Mouse (Mus musculus): Measurements from ENCODE around the gene Kdsr. TPM values are rescaled to one million over a fixed set of nuclear protein-coding genes. Genes with fewer than 3 reads are reported as not detected.
A peak's percentile ranks its signal among the peaks of the same experiment; 100 is the strongest.

Kdsr gene
- polyA plus RNA-seq, 1 experiment from 2014 or later = 3.6 TPM

GRCm38 (mm10) chr1:106707036-106707880 is 52.3 kb downstream of the Kdsr start:
- H3K4me1 ChIP-seq (ENCODE audit: control insufficient read depth, low read depth, low read length) = no peaks in the 10 kb centered on the region
- H3K27me3 ChIP-seq (ENCODE audit: control insufficient read depth, insufficient read depth, low read depth, low read length) = peaks cover 9% of the 10 kb centered on the region
- H3K9ac ChIP-seq (ENCODE audit: low read depth, low read length) = no peak overlapping the region
- 53% methylated on average over 6 of the region's 6 CpGs for WGBS (ENCODE audit: insufficient replicate concordance)
- no peaks in the 10 kb centered on the region for H3K36me3 ChIP-seq (ENCODE audit: control insufficient read depth, insufficient read depth)
- H3K4me2 ChIP-seq (ENCODE audit: low read depth, low read length) = no peak overlapping the region
- no peak for ATAC-seq (ENCODE audit: low read depth)
- no peaks in the 10 kb centered on the region for H3K9me3 ChIP-seq (replicated peaks; ENCODE audit: control insufficient read depth, low read length)
- no peak overlapping the region for H3K4me3 ChIP-seq (ENCODE audit: low read depth, low read length)
- H3K27ac ChIP-seq (ENCODE audit: low read length) = no peak overlapping the region

GRCm38 (mm10) chr1:106703183-106703582 is 56.3 kb downstream of the Kdsr start:
- no peaks in the 10 kb centered on the region for H3K27me3 ChIP-seq (ENCODE audit: control insufficient read depth, insufficient read depth, low read depth, low read length)
- H3K4me3 ChIP-seq (ENCODE audit: low read depth, low read length) = no peak overlapping the region
- H3K36me3 ChIP-seq (ENCODE audit: control insufficient read depth, insufficient read depth) = no peaks in the 10 kb centered on the region
- no peaks in the 10 kb centered on the region for H3K4me1 ChIP-seq (ENCODE audit: control insufficient read depth, low read depth, low read length)
- no peak overlapping the region for H3K4me2 ChIP-seq (ENCODE audit: low read depth, low read length)
- H3K9ac ChIP-seq (ENCODE audit: low read depth, low read length) = no peak overlapping the region
- H3K27ac ChIP-seq (ENCODE audit: low read length) = no peak overlapping the region
- H3K9me3 ChIP-seq (replicated peaks; ENCODE audit: control insufficient read depth, low read length) = no peaks in the 10 kb centered on the region
- ATAC-seq (ENCODE audit: low read depth) = no peak
- 29% methylated on average over 3 of the region's 3 CpGs for WGBS (ENCODE audit: insufficient replicate concordance)

- H3K27me3 ChIP-seq (ENCODE audit: control insufficient read depth, insufficient read depth, low read depth, low read length) = no peaks in the 10 kb centered on the region
- no peak overlapping the region for H3K27ac ChIP-seq (ENCODE audit: low read length)
- 53% methylated on average over 4 of the region's 4 CpGs for WGBS (ENCODE audit: insufficient replicate concordance)
- H3K4me2 ChIP-seq (ENCODE audit: low read depth, low read length) = no peak overlapping the region
- no peak for ATAC-seq (ENCODE audit: low read depth)
- H3K4me1 ChIP-seq (ENCODE audit: control insufficient read depth, low read depth, low read length) = no peaks in the 10 kb centered on the region
- H3K9ac ChIP-seq (ENCODE audit: low read depth, low read length) = no peak overlapping the region
- H3K9me3 ChIP-seq (replicated peaks; ENCODE audit: control insufficient read depth, low read length) = no peaks in the 10 kb centered on the region
- H3K36me3 ChIP-seq (ENCODE audit: control insufficient read depth, insufficient read depth) = no peaks in the 10 kb centered on the region
- no peak overlapping the region for H3K4me3 ChIP-seq (ENCODE audit: low read depth, low read length)
Measured at GRCm38 (mm10) chr1:106702471-106703175, 56.9 kb downstream of the Kdsr start.

DNA sequence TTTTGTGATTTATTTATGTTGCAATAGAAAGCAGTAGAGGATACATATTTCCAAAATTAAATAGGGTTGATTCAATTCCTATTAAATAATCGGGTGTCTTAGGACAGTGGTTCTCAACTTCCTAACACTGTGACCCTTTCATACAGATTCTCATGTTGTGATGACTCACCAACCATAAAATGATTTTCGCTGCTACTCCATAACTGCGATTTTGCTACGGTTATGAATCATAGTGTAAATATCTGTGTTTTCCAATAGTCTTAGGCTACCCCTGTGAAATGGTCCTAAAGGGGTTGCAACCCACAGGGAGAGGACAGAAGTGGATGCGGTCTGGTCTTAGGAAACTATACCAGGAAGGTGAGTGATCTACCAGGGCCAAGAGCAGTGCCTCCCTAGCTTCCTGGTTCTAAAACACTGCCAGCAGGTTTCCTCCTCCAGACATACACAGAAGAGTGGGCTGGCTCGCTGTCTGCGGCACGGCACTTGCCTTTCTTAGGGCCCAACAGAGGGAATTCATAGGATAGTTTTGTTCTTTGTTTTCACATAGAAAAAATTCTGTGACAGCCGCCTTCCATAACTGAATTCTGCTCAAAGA is 58.9 kb downstream of the Kdsr start:
- H3K9me3 ChIP-seq (replicated peaks; ENCODE audit: control insufficient read depth, low read length) = no peaks in the 10 kb centered on the region
- H3K4me3 ChIP-seq (ENCODE audit: low read depth, low read length) = no peak overlapping the region
- WGBS (ENCODE audit: insufficient replicate concordance) = 77% methylated on average over 9 of the region's 9 CpGs
- no peaks in the 10 kb centered on the region for H3K27me3 ChIP-seq (ENCODE audit: control insufficient read depth, insufficient read depth, low read depth, low read length)
- H3K9ac ChIP-seq (ENCODE audit: low read depth, low read length) = no peak overlapping the region
- no peaks in the 10 kb centered on the region for H3K4me1 ChIP-seq (ENCODE audit: control insufficient read depth, low read depth, low read length)
- no peaks in the 10 kb centered on the region for H3K36me3 ChIP-seq (ENCODE audit: control insufficient read depth, insufficient read depth)
- H3K27ac ChIP-seq (ENCODE audit: low read length) = no peak overlapping the region
- H3K4me2 ChIP-seq (ENCODE audit: low read depth, low read length) = no peak overlapping the region
- ATAC-seq (ENCODE audit: low read depth) = no peak

DNA sequence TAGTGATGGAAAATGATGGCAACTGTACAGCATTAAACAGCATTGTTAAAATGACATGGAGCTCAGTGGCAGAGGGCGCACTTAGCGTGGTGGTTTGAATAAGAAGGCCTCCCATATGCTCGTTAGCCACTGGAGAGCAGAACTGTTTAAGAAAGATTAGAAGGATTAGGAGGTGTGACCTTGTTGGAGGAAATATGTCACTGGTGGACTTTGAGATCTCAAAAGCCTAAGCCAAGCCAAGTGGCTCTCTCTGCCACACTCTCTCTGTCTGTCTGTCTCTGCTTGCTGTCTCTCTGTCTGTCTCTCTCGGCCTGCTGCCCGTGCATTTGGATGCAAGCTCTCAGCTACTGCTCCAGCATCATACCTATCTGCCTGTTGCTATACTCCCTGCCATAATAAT is 63.1 kb downstream of the Kdsr start:
- Histone ChIP-seq H3K9ac (ENCODE audit: low read depth, low read length) (no peak overlapping the region), H3K27me3 (ENCODE audit: control insufficient read depth, insufficient read depth, low read depth, low read length) (no peaks in the 10 kb centered on the region), H3K36me3 (ENCODE audit: control insufficient read depth, insufficient read depth) (no peaks in the 10 kb centered on the region), H3K4me2 (ENCODE audit: low read depth, low read length) (no peak overlapping the region), H3K4me3 (ENCODE audit: low read depth, low read length) (no peak overlapping the region), H3K27ac (ENCODE audit: low read length) (no peak overlapping the region), H3K9me3 (replicated peaks; ENCODE audit: control insufficient read depth, low read length) (no peaks in the 10 kb centered on the region), H3K4me1 (ENCODE audit: control insufficient read depth, low read depth, low read length) (no peaks in the 10 kb centered on the region)
- 68% methylated on average over 5 of the region's 5 CpGs for WGBS (ENCODE audit: insufficient replicate concordance)
- no peak for ATAC-seq (ENCODE audit: low read depth)

DNA sequence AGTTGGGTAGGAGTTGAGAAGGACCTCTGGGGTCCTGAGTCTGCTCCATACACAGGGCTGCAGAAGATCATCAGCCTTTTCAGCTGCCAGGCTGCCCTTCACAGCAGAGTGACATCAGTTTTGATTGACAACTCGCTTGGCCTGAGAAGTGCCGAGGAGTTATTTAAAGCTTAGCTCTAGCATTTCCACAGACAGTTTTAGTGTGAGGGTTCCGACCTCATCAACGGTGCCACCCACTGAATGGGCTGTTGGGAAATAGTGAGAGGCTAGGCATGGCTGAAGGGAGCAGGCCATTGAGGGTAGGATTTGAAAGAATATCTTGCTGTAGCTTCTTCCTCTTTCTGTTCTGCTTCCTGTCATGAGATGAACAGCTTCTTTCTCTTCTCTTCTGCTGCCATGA is 63.9 kb downstream of the Kdsr start:
- Histone ChIP-seq H3K4me3 (ENCODE audit: low read depth, low read length) (no peak overlapping the region), H3K27ac (ENCODE audit: low read length) (no peak overlapping the region), H3K9me3 (replicated peaks; ENCODE audit: control insufficient read depth, low read length) (no peaks in the 10 kb centered on the region), H3K36me3 (ENCODE audit: control insufficient read depth, insufficient read depth) (no peaks in the 10 kb centered on the region), H3K9ac (ENCODE audit: low read depth, low read length) (no peak overlapping the region), H3K27me3 (ENCODE audit: control insufficient read depth, insufficient read depth, low read depth, low read length) (no peaks in the 10 kb centered on the region), H3K4me1 (ENCODE audit: control insufficient read depth, low read depth, low read length) (no peaks in the 10 kb centered on the region), H3K4me2 (ENCODE audit: low read depth, low read length) (no peak overlapping the region)
- 47% methylated on average over 4 of the region's 4 CpGs for WGBS (ENCODE audit: insufficient replicate concordance)
- no peak for ATAC-seq (ENCODE audit: low read depth)

DNA sequence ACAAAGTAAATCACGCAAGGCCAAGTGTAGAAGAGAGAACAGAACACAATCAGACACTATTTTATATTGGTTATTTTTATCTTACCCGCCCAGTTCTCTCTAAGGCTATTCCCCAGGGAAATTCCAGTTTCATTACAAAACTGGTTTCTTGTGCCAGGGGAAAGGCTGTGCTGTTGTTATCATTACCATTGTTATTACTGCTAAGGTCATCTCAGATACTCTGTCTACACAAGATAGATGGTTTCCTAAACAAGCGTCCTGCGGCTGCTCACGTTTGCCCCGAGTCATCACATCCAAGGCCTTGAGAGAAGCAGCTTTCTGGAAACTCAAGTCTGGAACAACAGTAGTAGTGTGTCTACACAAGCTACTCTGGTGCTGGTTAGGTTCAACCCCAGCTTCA is 65.2 kb downstream of the Kdsr start:
- Histone ChIP-seq H3K27ac (ENCODE audit: low read length) (no peak overlapping the region), H3K4me2 (ENCODE audit: low read depth, low read length) (no peak overlapping the region), H3K4me1 (ENCODE audit: control insufficient read depth, low read depth, low read length) (no peaks in the 10 kb centered on the region), H3K4me3 (ENCODE audit: low read depth, low read length) (no peak overlapping the region), H3K36me3 (ENCODE audit: control insufficient read depth, insufficient read depth) (no peaks in the 10 kb centered on the region), H3K9ac (ENCODE audit: low read depth, low read length) (no peak overlapping the region), H3K9me3 (replicated peaks; ENCODE audit: control insufficient read depth, low read length) (no peaks in the 10 kb centered on the region), H3K27me3 (ENCODE audit: control insufficient read depth, insufficient read depth, low read depth, low read length) (no peaks in the 10 kb centered on the region)
- ATAC-seq (ENCODE audit: low read depth) = no peak
- 77% methylated on average over 6 of the region's 6 CpGs for WGBS (ENCODE audit: insufficient replicate concordance)

GRCm38 (mm10) chr1:106692599-106692998 is 66.9 kb downstream of the Kdsr start:
- Histone ChIP-seq H3K36me3 (ENCODE audit: control insufficient read depth, insufficient read depth) (no peaks in the 10 kb centered on the region), H3K27me3 (ENCODE audit: control insufficient read depth, insufficient read depth, low read depth, low read length) (no peaks in the 10 kb centered on the region), H3K27ac (ENCODE audit: low read length) (no peak overlapping the region), H3K4me2 (ENCODE audit: low read depth, low read length) (no peak overlapping the region), H3K4me1 (ENCODE audit: control insufficient read depth, low read depth, low read length) (no peaks in the 10 kb centered on the region), H3K4me3 (ENCODE audit: low read depth, low read length) (no peak overlapping the region), H3K9ac (ENCODE audit: low read depth, low read length) (no peak overlapping the region), H3K9me3 (replicated peaks; ENCODE audit: control insufficient read depth, low read length) (no peaks in the 10 kb centered on the region)
- ATAC-seq (ENCODE audit: low read depth) = peak; percentile 43; the same call in 1 of the 2 replicates

DNA sequence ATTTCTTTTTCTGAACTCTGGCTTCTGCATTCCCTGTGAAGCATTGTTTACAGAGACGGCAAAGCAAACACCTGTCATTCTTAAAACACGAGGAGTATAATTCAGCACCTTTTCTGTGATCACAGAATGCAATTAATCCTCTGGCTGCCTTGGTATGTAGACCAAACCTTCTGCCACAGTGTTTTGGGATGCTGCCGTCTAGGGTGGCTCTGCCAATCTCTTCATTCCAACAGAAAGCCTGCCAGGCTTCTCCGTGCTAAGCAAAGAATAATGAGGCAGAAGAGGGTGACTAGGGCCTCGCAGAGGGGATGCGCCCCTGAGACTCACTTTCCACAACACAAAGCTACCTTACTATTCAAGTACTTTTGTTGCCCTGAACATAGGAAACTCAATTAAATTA is 68.6 kb downstream of the Kdsr start:
- Histone ChIP-seq H3K9ac (ENCODE audit: low read depth, low read length) (no peak overlapping the region), H3K27me3 (ENCODE audit: control insufficient read depth, insufficient read depth, low read depth, low read length) (no peaks in the 10 kb centered on the region), H3K27ac (ENCODE audit: low read length) (no peak overlapping the region), H3K4me1 (ENCODE audit: control insufficient read depth, low read depth, low read length) (no peaks in the 10 kb centered on the region; the same call in 1 of the 2 replicates), H3K4me3 (ENCODE audit: low read depth, low read length) (no peak overlapping the region), H3K9me3 (replicated peaks; ENCODE audit: control insufficient read depth, low read length) (no peaks in the 10 kb centered on the region), H3K4me2 (ENCODE audit: low read depth, low read length) (no peak overlapping the region), H3K36me3 (ENCODE audit: control insufficient read depth, insufficient read depth) (no peaks in the 10 kb centered on the region)
- ATAC-seq (ENCODE audit: low read depth) = no peak
- WGBS (ENCODE audit: insufficient replicate concordance) = 67% methylated on average over 6 of the region's 6 CpGs

Measured in liver, embryonic 16.5 days (tissue).